Mouse (Mus musculus) CH12.LX (cell line): ENCODE results near the gene Slc2a2. TPM values are rescaled to one million over a fixed set of nuclear protein-coding genes. Genes with fewer than 3 reads are reported as not detected.

Experiments used
- DNase-seq: peaks from one replicate; pipeline ENCODE4 v3.0.0-alpha.2; 2013; ENCODE audit errors: extremely low read depth
- H3K27ac ChIP-seq: 2 replicates; pipeline ENCODE4 v1.5.1; 2012; ENCODE audit warnings: low read depth, mild to moderate bottlenecking, control low read depth, moderate library complexity; ENCODE audit not compliant: insufficient read depth
- H3K27me3 ChIP-seq: replicated peaks from 2 replicates; pipeline ENCODE3; 2012; ENCODE audit warnings: inconsistent platforms
- H3K36me3 ChIP-seq, 2 experiments: replicated peaks in 1 of 2; 2 replicates each; pipeline versions ENCODE3 to v1.6.1; 2012; ENCODE audit warnings: inconsistent platforms in 1 of 2, low read length in 1 of 2, mild to moderate bottlenecking in 1 of 2, mixed read lengths in 1 of 2, moderate library complexity in 1 of 2; ENCODE audit not compliant: control insufficient read depth in 1 of 2, insufficient read depth in 1 of 2
- H3K4me1 ChIP-seq, 2 experiments: 2 replicates each; pipeline ENCODE4 v1.6.1; 2012; ENCODE audit warnings: inconsistent platforms in 1 of 2, moderate library complexity in 1 of 2; ENCODE audit not compliant: insufficient read depth in 2 of 2, control insufficient read depth in 1 of 2
- H3K4me2 ChIP-seq: 2 replicates; pipeline ENCODE4 v1.6.1; 2012; ENCODE audit warnings: low read depth, mild to moderate bottlenecking, control low read depth; ENCODE audit not compliant: poor library complexity, insufficient read depth, severe bottlenecking
- H3K4me3 ChIP-seq, 3 experiments: fragments of 150-350 bp in 1 of 3; sonication (generic) in 1 of 3; replicated peaks in 1 of 3; 2 replicates each; pipeline versions ENCODE3 to v1.5.1; 2011 to 2012; ENCODE audit warnings: low read depth in 2 of 3, low read length in 2 of 3, mild to moderate bottlenecking in 2 of 3, moderate library complexity in 2 of 3, control low read depth in 1 of 3, improper control_type of control experiment in 1 of 3, inconsistent platforms in 1 of 3, mixed read lengths in 1 of 3; ENCODE audit not compliant: poor library complexity in 1 of 3
- H3K79me2 ChIP-seq: replicated peaks from 2 replicates; pipeline ENCODE4 v1.6.1; 2012; ENCODE audit warnings: mild to moderate bottlenecking, moderate library complexity; ENCODE audit not compliant: control insufficient read depth, poor library complexity, insufficient read depth, severe bottlenecking; ENCODE audit errors: extremely low read depth
- H3K9ac ChIP-seq: 2 replicates; pipeline ENCODE4 v1.6.1; 2012; ENCODE audit warnings: low read depth, mild to moderate bottlenecking, control low read depth, moderate library complexity; ENCODE audit not compliant: insufficient read depth
- H3K9me3 ChIP-seq: replicated peaks from 2 replicates; pipeline ENCODE3; 2012; ENCODE audit warnings: low read length, inconsistent platforms, mixed read lengths
- CHD1 ChIP-seq: IDR thresholded peaks from 2 replicates; pipeline ENCODE4 v1.6.1; 2012; ENCODE audit warnings: low read depth, low read length, improper control_type of control experiment, inconsistent platforms
- CHD2 ChIP-seq: IDR thresholded peaks from 2 replicates; pipeline ENCODE4 v1.6.1; 2011; ENCODE audit warnings: low read length, improper control_type of control experiment
- E2F4 ChIP-seq: IDR thresholded peaks from 2 replicates; pipeline ENCODE4 v1.6.1; 2011; ENCODE audit warnings: low read depth, low read length, improper control_type of control experiment; ENCODE audit not compliant: insufficient replicate concordance
- ELF1 ChIP-seq: IDR thresholded peaks from 2 replicates; pipeline ENCODE4 v1.6.1; 2014; ENCODE audit warnings: low read depth, mild to moderate bottlenecking, inconsistent platforms, low read length, improper control_type of control experiment
- ETS1 ChIP-seq: conservative IDR thresholded peaks from 2 replicates; pipeline ENCODE4 v1.6.1; 2012; ENCODE audit warnings: low read depth, mild to moderate bottlenecking, inconsistent platforms, low read length, improper control_type of control experiment, moderate library complexity
- GABPA ChIP-seq: IDR thresholded peaks from 2 replicates; pipeline ENCODE4 v1.6.1; 2012; ENCODE audit warnings: low read depth, low read length, improper control_type of control experiment, inconsistent platforms; ENCODE audit not compliant: insufficient replicate concordance
- HCFC1 ChIP-seq: IDR thresholded peaks from 2 replicates; pipeline ENCODE4 v1.6.1; 2012; ENCODE audit warnings: low read depth, mild to moderate bottlenecking, inconsistent platforms, low read length, improper control_type of control experiment
- IRF4 ChIP-seq: IDR thresholded peaks from 2 replicates; pipeline ENCODE4 v1.6.1; 2014; ENCODE audit warnings: low read depth, mild to moderate bottlenecking, inconsistent platforms, low read length, improper control_type of control experiment
- MAFK ChIP-seq: IDR thresholded peaks from 2 replicates; pipeline ENCODE4 v1.6.1; 2011; ENCODE audit warnings: low read length, improper control_type of control experiment; ENCODE audit not compliant: insufficient replicate concordance
- MAX ChIP-seq: IDR thresholded peaks from 2 replicates; pipeline ENCODE4 v1.6.1; 2011; ENCODE audit warnings: low read length, improper control_type of control experiment
- MAZ ChIP-seq: IDR thresholded peaks from 2 replicates; pipeline ENCODE4 v1.6.1; 2012; ENCODE audit warnings: low read depth, mild to moderate bottlenecking, inconsistent platforms, low read length, improper control_type of control experiment, moderate library complexity
- MEF2A ChIP-seq: IDR thresholded peaks from 2 replicates; pipeline ENCODE4 v1.6.1; 2014; ENCODE audit warnings: low read depth, mild to moderate bottlenecking, inconsistent platforms, low read length, improper control_type of control experiment, borderline replicate concordance
- MXI1 ChIP-seq: IDR thresholded peaks from 2 replicates; pipeline ENCODE4 v1.6.1; 2011; ENCODE audit warnings: mild to moderate bottlenecking, low read depth, low read length, improper control_type of control experiment
- MYC ChIP-seq: IDR thresholded peaks from 2 replicates; pipeline ENCODE4 v1.6.1; 2011; ENCODE audit warnings: low read depth, mild to moderate bottlenecking, improper control_type of control experiment, low read length
- NRF1 ChIP-seq: IDR thresholded peaks from 2 replicates; pipeline ENCODE4 v1.6.1; 2014; ENCODE audit warnings: low read depth, mild to moderate bottlenecking, inconsistent platforms, low read length, improper control_type of control experiment, moderate library complexity
- PAX5 ChIP-seq: IDR thresholded peaks from 2 replicates; pipeline ENCODE4 v1.6.1; 2012; ENCODE audit warnings: low read length, inconsistent platforms, mixed read lengths
- POLR2A ChIP-seq: IDR thresholded peaks from 2 replicates; pipeline ENCODE4 v1.6.1; 2011; ENCODE audit warnings: low read depth, mild to moderate bottlenecking, improper control_type of control experiment, low read length
- POLR2AphosphoS2 ChIP-seq: IDR thresholded peaks from 2 replicates; pipeline ENCODE4 v1.6.1; 2011; ENCODE audit warnings: low read depth, low read length, improper control_type of control experiment
- RAD21 ChIP-seq: IDR thresholded peaks from 2 replicates; pipeline ENCODE4 v1.6.1; 2011; ENCODE audit warnings: low read depth, mild to moderate bottlenecking, low read length, improper control_type of control experiment, moderate library complexity
- RCOR1 ChIP-seq: conservative IDR thresholded peaks from 2 replicates; pipeline ENCODE4 v1.6.1; 2012; ENCODE audit warnings: low read depth, mild to moderate bottlenecking, inconsistent platforms, low read length, improper control_type of control experiment
- SIN3A ChIP-seq: IDR thresholded peaks from 2 replicates; pipeline ENCODE4 v1.6.1; 2012; ENCODE audit warnings: low read length, improper control_type of control experiment, inconsistent platforms
- USF1 ChIP-seq: IDR thresholded peaks from 2 replicates; pipeline ENCODE4 v1.6.1; 2014; ENCODE audit warnings: low read depth, mild to moderate bottlenecking, inconsistent platforms, low read length, improper control_type of control experiment
- USF2 ChIP-seq: conservative IDR thresholded peaks from 2 replicates; pipeline ENCODE4 v1.6.1; 2011; ENCODE audit warnings: low read depth, low read length, improper control_type of control experiment
- ZKSCAN1 ChIP-seq: IDR thresholded peaks from 2 replicates; pipeline ENCODE4 v1.6.1; 2012; ENCODE audit warnings: low read depth, inconsistent platforms, low read length, improper control_type of control experiment, borderline replicate concordance
- ZMIZ1 ChIP-seq: IDR thresholded peaks from 2 replicates; pipeline ENCODE4 v1.6.1; 2012; ENCODE audit warnings: low read depth, mild to moderate bottlenecking, inconsistent platforms, low read length, improper control_type of control experiment
- ZNF384 ChIP-seq: IDR thresholded peaks from 2 replicates; pipeline ENCODE4 v1.6.1; 2012; ENCODE audit warnings: low read depth, low read length, improper control_type of control experiment, inconsistent platforms
- dilution Hi-C: fragments of 300-500 bp; cut with MboI; formaldehyde crosslinking; loops from 2 replicates; pipeline ENCODE4 v1.14.3; 2020; ENCODE audit warnings: low sequenced_read_pairs; ENCODE audit not compliant: extremely low pct_unique_long_range_greater_than_20kb, extremely low pct_ligation_motif_present
- in situ Hi-C: fragments of 300-500 bp; cut with MboI; formaldehyde crosslinking; loops from 3 replicates; pipeline ENCODE4 v1.14.3; 2019; ENCODE audit warnings: low sequenced_read_pairs, low pct_ligation_motif_present, low pct_unique_long_range_greater_than_20kb, mixed read lengths
- polyA plus RNA-seq: library from polyadenylated mRNA; unstranded; fragments of >175 nt; gene quantifications from 2 replicates; pipeline ENCODE4 v1.2.1, GENCODE M21; 2012; ENCODE audit warnings: low read depth; ENCODE audit not compliant: insufficient read length
- total RNA-seq, 2 experiments: library from RNA; depleted of rRNA; stranded (reverse); fragments of 300-350 nt in 1 of 2; fragments of >200 nt in 1 of 2; gene quantifications; 2 replicates each; pipeline ENCODE4 v1.2.3; 2012 to 2014

The Slc2a2 gene
- total and polyA plus RNA-seq, 3 experiments = not detected

DNA sequence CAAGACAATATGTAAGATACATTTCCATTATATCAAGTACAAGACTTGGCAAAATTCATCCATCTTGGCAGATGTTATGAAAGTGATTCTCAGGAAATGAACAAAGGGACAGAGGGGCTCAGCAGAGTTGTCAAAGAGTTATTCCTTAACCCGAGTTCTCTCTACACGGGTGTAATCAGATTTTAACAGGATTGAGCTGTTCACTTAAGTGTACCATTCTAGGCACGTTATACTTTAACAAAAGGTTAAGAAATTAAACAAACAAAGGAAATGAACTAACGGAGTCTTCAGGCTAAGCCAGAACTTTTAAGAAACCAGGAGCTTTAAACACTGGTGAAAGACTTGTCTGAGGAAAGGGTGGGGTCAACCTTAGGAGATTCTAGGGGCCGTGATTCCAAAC is 23.5 kb downstream of the Slc2a2 start (continued):
- TF ChIP-seq HCFC1 = no peak

GRCm38 (mm10) chr3:28721838-28722237 is 24.1 kb downstream of the Slc2a2 start:
- H3K4me2 ChIP-seq = no peak overlapping the region
- peaks cover 2% of the 10 kb centered on the region for H3K9me3 ChIP-seq
- no peaks in the 10 kb centered on the region for H3K27me3 ChIP-seq
- no peaks in the 10 kb centered on the region for H3K36me3 ChIP-seq
- dilution Hi-C loops (no loop called here), in situ Hi-C loops (no loop called here)
- no peak overlapping the region for H3K9ac ChIP-seq
- H3K27ac ChIP-seq = no peak overlapping the region
- H3K4me1 ChIP-seq = no peaks in the 10 kb centered on the region
- TF ChIP-seq MXI1 (no peak), ZNF384 (no peak), CHD1 (no peak), PAX5 (no peak), ELF1 (no peak), IRF4 (no peak), ETS1 (no peak), RCOR1 (no peak), POLR2A (no peak), MYC (no peak), MAZ (no peak), SIN3A (no peak), MEF2A (no peak), E2F4 (no peak), POLR2AphosphoS2 (no peak), USF2 (no peak)
- H3K4me3 ChIP-seq = no peak overlapping the region
- H3K79me2 ChIP-seq = no peaks in the 10 kb centered on the region
- DNase-seq = no peak

GRCm38 (mm10) chr3:28722531-28722930 is 24.8 kb downstream of the Slc2a2 start:
- dilution Hi-C loops = no loop called here
- peaks cover 4% of the 10 kb centered on the region for H3K9me3 ChIP-seq
- H3K27me3 ChIP-seq = no peaks in the 10 kb centered on the region
- TF ChIP-seq RCOR1 (no peak), MXI1 (no peak), ZNF384 (no peak), MAX (no peak), USF2 (no peak), ZMIZ1 (no peak), MAFK (no peak), RAD21 (no peak), USF1 (no peak), NRF1 (no peak), CHD2 (no peak), GABPA (no peak), IRF4 (no peak), POLR2A (no peak), ZKSCAN1 (no peak), MYC (no peak)
- in situ Hi-C loops = no loop called here
- H3K36me3 ChIP-seq = no peaks in the 10 kb centered on the region
- no peak overlapping the region for H3K4me3 ChIP-seq
- H3K27ac ChIP-seq = no peak overlapping the region
- no peaks in the 10 kb centered on the region for H3K79me2 ChIP-seq
- no peaks in the 10 kb centered on the region for H3K4me1 ChIP-seq
- no peak overlapping the region for H3K4me2 ChIP-seq
- no peak for DNase-seq
- H3K9ac ChIP-seq = no peak overlapping the region
